Mouse (Mus musculus): ENCODE measurements around the gene Ppp1r2.
A peak's percentile ranks its signal among the peaks of the same experiment; 100 is the strongest.

Ppp1r2 gene

DNA sequence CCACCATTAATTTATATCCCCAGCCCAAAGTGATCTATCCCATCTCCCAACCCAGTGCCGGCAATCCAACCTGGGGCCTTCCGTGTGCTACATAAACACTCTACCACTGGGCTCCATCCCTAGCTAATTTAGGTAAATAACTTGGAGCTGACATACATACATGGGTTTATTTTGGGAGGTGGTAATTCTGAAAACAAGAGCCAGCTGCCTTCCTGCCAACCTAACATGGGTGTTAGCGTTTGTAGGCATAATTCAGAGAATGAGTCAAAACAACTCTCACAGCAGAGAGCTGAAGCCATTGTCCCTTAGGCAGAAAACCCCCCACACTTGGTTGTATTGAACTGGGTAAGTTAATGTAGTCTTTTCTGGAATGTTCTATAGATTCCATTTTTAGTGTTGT lies 12.6 kb upstream of the Ppp1r2 start:
- no peak for DNase-seq

DNA sequence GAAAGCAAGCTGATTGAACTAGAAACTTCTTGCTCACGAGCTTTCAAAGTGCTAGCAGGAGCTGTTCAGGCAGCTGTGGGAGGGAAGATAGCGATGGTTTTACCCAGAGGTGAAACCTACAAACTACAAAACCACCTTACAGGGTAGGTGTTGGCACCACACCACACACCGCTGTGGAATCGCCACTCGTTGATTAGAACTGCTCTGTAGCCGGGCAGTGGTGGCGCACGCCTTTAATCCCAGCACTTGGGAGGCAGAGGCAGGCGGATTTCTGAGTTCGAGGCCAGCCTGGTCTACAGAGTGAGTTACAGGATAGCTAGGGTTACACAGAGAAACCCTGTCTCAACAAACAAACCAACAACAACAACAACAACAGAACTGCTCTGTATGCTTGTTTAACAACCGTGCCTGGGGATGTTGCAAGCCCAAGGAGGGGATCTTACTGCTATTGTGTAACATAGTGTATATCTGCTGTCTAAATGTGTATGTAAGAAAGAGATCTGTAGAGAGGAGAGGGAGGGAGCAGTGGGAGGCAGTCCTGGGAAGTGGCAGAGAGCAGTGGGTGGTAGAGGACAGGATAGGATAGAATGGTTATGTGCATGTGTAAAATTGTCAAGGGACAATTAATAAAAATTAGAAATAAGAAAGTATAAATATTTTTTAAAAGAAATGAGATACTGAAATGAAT lies 11.9 kb upstream of the Ppp1r2 start:
- DNase-seq, result no peak

DNA sequence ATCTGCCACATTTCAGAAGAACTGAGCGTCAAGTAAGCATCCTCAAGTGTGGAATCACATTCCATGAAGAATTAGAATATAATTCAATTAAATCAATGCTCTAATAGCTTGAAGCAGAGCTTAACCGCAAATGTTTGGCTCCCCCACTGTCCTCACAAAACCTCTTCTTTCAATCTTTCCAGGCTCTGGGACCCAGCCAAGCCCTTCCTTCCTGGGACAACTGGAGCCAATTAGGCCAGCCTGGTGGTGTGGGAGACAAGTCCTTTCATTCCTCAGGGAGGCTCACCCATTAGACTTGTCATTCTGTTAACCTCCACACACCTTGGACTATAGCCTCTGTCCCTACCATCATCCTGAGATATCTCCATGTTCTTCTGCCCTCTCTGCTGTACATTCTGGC lies 6.9 kb upstream of the Ppp1r2 start:
- DNase-seq, result peak; percentile 9

DNA sequence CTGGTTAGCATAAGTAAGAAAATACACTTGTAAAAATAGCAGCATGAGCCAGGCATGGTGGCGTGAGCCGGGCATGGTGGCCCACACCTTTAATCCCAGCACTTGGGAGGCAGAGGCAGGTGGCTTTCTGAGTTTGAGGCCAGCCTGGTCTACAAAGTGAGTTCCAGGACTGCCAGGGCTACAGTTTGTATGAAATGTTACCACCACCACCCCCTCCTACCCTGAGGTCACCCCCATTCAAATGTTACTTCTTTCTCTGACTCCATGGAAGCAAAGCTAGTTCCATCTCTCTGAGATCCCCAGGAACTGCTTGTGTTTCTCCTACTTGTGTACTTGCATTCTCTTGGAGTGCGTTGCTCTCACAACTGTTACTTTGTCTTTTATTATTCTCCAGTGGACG lies 5.1 kb upstream of the Ppp1r2 start:
- DNase-seq, result no peak

DNA sequence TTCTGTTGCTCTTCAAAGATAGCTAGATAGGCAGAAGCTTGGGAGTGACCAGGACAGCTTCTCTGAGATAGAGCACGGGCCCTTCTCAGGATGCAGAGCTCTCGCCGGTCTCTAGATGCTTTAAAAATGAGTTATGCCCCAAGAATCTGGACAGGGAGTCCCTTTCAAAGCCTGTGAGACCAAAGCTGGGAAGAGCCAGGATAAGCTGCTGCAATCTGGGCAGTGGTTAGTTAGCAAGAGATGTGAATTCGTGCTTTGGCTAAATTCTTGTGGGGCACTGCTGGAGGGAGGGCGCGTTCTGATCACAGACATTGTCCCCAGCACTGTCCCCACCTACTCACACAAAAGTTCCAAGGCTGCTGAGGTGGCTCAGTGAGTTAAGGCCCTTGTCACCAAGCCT lies 3.5 kb upstream of the Ppp1r2 start:
- DNase-seq, result no peak

DNA sequence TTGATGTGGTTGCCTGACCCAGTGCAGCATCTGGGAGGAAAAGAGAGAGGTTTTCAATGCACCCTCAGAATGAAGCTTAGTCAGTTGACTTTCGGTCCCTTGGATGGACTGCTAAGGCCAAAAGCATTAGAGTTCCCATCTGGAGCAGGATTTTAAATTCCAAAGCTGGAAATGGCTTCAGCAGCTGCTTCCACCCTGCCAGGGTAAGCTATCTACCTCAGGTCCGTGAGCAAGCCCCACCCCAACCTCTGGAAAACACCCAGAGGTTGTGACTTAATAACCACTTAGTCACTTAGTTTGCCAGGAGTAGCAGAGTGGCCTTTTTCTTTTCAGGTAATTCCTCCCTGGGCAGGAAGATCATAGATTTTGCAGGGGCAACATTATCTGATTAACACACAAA lies 3.0 kb upstream of the Ppp1r2 start:
- DNase-seq, result no peak

DNA sequence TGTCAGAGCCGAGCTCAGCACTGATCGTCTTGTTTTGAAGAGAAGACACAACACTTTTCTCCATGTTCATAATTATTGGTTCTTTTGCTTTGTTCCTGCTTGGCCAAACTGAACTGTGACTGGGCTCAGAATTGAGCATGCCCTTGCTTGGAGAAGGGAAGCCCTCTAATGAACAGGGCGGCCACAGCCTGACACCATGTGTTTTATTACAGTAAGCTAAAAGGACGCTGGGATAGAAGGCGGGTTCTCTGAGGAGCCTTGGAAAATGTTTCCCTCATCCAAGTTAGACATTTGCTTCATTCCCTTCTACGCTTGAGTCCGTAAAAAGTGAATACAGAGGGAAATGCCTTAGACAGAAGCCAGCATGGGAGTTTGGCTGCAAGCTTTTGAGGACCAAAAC lies 1.9 kb upstream of the Ppp1r2 start:
- DNase-seq, result no peak

DNA sequence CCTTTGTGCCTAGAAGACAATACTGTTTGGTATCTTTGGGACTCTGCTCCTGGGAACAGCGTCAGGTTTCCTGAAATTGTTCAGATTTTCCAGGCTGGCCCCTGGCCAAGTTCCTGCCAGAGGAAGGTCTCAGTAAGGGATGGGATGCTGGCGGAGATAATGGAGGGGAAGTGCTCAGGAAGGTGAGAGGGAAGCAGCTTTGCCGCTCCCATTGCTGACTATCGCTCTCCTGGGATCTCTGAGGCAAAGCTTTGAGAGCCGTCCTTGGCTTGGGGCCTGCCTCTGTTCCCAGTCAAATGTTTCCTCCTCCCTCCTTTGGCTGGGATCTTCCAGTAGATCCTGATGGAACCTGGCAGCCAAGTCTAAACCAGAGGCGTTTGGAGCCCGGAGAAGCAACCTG lies 1.5 kb upstream of the Ppp1r2 start:
- DNase-seq, result peak; percentile 70

DNA sequence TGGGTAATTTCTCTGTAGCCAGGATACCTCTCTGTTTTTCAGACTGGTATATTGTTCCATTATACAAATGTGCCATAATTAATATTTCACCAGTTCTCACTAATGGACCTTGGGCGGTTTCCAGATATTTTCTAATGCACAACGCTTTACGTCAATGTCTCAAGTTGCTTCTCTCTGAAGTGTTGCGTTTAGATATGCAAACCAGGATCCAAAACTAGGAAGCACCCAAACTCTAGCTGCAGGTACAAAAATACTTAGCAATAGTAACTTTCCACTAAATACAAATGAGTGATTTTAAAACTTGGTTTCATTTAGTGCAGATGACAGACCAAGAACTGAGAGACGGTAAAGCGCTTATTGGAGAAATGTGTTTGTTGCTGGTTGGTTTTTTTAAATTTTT lies 993 bp downstream of the Ppp1r2 start:
- DNase-seq, result no peak

DNA sequence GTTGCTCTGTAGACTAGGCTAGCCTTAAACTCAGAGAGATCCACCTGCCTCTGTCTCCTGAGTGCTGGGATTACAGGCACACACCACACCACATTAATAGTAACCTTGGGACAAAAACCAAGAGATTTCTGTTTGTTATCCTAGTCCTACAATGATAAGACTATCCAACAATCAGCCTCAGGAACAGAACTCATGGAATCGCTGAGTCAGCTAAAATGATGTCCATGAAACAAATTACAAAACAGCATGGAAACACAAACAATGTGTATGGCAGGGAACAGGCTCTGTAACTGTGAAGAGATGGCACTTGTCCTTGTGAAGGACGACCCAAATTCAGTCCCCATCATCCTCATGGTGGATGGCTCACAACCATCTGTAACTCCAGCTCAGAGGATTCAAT lies 8.4 kb downstream of the Ppp1r2 start:
- no peak for DNase-seq

DNA sequence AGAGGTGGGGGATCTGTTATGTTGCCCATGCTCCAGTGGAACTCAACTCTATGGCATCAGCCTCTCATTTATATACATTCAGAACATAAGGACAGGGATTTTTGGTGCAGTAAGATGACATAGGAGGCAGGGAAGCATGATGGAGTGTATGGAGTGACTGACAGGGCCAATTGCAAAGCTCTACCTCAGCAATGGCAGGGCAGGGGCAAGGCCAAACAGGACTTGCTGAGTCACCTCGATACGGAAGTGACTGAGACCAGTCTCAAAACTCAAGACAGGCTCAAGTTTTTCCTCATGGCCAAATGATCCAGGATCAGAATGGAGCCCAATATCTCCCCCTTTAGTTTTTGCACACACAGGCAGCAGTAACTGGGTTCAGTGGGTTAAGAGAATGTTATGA lies 18.9 kb downstream of the Ppp1r2 start:
- DNase-seq, result no peak

DNA sequence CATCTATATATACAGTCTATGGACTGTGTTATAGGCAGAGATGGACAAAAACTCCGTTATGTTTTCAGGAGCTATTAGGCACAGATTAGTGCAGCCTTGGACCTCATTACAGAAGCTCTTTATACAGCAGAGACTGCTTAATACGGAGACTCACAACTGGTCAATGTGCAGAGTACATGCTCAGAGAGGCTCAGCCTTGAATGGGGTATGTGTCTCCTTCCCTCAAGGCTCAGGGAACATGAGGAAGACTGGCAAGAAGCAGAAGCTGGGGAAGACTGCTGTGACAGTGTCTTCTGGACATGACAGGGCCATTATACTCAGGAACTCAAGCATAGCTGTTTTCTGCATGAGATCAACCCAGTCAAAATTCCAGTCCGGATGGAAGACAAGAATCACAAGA lies 19.4 kb downstream of the Ppp1r2 start:
- DNase-seq, result no peak

DNA sequence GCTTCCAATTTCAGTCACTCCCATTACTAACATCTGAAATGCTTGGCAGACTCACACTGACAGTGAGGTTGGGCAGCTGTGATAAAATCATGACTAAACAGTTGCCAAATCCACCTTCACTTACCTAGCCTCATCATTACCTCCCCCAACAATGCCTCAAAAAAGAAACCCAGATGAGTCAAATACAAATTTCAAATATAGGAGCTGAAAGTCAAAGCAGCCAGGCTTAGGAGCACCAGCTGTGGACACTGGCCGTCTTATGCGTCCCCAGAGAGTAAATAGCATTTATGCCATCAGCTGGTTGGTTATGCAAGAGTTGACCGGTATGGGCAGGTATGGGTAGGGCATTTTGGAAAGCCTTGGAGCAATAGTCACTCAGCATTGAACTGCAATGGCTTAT lies 25.7 kb downstream of the Ppp1r2 start:
- DNase-seq, result no peak

DNA sequence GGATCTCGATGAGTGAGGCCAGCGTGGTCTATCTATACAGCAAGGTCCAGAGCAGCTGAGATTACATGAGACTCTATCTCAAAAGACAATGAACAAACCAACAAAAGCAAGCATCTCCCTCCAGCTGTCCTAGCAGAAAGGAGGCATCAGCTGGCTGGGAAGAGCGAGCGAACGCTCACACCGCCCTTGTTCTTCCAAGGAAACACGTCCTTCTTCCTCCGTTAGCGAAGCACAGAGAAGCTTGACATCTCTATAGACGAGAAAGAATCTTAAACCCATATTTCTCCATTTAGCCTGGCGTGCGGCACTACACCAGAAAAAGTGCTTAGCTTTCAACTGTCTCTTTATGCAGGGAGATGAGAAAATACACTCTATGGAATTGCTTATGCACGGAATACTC lies 26.4 kb downstream of the Ppp1r2 start:
- no peak for DNase-seq

DNA sequence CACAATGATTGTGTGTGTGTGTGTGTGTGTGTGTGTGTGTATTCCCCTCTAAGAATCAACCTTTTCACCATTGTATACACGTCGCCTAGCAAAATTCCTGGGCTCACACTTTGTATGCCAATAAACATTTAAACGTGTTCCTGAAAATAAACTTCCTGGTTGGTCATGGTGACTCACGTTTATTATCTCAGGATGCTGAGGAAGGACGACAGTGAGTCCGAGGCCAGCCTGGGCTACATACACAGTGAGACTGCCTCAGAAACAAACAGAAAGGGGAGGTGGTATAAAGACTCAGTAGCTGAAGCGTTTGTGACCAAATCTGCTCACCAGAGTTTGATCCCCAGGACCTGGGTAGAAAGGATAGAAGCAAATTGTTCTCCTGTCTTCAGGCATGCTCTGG lies 27.6 kb downstream of the Ppp1r2 start:
- DNase-seq, result no peak

DNA sequence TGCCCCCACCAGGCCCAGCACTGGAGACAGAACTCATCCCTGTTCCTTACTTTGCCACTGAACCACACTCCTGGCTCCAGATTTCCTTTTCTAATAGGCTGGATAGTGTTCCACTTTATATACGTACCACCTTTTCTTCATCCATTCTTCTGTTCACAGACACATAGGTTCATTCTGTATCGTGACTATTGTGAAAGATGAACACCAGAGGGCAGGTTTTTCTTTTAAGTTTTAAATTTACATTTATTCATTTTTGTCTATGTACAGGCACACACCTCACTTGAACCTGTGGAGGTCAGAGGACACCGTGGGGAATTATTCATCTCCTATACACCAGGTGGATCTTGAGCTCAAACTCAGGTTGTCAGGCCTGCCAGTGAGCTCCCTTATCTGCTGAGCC lies 31.0 kb downstream of the Ppp1r2 start:
- no peak for DNase-seq

DNA sequence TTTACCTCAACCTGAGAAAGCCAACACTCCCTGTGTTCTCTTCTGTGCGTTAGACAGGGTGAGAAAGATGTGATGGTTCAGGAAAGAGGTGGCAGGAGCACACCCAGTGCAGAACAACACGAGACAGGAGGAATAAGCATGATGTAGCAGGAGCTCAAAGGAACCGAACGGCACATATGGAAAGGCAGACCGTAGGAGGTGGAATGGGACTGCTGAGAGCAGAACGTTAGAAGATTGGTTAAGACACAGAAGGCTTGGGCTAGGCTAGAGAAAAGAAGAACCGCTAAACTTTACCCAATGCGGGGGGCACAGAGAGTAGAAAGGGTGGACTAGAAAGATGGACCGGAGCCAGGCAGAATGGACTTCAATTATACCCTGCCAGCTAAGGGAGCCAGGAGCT lies 33.6 kb downstream of the Ppp1r2 start:
- no peak for DNase-seq

DNA sequence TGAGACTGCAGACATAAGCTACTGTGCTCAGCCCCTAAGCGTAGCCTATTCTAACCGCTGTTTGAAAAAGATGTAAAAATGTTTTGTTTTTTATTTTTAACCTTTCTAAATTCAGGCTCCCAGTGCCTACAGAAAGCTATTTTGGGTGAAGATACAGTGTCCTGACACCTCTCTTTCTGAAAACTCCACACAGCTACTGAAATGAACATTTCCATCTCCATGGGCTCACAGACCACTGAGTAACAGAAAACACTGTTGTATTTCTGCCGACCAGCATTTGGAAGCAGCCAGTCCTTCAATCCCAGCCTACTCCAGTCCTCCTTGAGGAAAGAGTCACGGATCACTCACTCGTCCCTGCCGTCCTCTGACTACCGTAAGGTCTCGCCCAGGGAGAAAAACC lies 34.5 kb downstream of the Ppp1r2 start:
- DNase-seq, result no peak

DNA sequence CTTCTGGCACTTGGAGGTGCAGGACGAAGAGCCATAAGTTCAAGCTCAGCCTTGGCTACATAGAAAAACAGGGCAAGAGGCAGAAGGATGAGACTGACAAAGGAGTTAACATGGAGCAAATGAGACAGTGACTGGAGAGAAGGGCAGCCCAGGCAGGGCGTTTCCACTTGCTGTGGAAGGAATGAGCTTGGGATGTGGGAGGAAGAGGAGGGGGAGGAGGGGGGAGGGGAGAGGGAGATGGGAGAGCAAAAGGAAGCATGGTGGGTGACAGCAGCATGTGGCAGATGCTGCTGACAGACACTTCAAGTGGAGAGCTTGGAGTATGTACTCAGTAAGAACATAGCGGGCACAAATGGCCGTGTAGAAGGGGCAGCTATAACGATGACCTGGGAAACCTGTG lies 36.8 kb downstream of the Ppp1r2 start:
- DNase-seq, result no peak

DNA sequence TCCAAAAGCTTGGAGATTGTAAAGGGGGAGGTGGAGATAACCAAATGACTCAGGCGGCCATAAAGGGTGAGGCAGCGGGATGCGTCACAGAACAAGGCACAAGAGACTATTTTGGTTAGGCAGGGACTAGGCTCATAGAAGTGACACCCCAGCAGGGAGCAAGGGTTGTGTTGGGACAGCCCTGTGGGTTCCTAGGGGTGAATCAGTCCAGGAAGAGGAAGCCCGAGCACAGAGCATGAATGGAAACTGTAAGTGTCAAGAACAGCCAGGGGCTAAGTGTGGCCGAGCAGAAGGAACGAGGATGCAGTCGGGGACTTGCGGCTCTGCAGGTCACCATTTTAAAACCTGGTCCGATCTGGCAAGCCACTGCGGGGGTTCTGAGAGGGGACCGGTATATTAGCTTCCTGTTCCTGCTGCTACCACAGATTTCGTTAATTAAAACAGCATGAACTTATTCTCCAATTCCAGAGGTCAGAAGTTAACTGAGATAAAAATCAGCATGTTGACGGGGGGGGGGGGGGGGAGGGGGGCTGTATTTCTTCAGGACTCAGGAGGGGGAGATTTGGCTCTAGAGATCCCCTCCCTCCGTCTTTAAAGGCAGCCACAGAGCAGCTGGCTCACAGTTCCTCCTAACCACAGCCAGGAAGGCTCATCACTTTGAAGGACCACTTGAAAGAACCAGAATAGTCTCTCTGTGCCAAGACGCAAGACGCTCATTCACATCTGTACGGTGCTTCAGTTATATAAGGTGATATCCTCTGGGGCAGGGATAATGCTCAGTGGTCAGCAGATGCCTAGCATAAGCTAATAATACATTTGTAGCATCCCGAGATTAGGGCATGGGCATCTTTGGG lies 39.4 kb downstream of the Ppp1r2 start:
- DNase-seq, result no peak

DNA sequence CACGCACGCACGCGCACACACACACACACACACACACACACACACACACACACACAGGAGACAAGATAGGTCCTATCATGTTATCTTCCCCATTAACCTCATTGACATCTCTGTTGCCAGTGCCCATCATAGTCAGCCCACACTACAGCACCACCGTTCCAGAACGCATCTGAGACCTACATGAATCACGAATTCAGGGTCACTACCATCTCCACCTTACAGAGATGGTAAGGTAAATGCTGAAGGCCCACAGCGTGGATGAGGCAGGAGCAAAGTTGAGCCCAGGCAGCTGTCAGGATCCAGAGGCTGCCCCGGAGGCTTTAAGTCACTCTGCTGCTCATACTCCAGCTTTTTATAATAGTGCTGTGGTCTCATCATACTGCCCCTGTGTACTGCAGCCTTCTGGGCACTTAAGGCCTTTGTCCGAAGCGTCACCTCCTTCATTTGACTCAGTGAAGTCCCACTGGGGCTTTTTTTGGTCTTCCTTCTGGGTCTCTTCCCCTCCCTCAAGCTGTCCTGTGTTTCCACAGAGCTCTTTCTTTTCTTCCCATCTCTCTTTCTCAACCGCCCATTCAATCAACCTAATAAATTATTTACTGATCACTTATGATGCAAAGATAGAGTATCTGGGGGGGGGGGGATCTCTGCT lies 40.1 kb downstream of the Ppp1r2 start:
- DNase-seq, result no peak

DNA sequence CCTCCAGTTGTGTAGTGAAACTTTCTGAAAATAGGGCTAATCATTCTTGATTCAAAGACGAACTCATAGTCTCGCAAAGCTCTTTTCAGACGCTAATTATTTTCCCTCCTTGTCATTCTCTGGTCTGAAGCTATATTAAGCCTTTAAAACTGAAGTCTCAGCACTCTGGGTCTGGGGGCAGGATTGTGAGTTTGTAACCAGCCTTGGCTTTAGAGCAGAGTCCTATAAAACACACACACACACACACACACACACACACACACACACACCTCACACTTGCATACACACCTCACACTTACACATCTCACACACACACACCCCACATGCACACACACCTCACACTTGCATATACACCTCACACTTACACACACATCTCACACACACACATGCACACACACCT lies 40.7 kb downstream of the Ppp1r2 start:
- no peak for DNase-seq

DNA sequence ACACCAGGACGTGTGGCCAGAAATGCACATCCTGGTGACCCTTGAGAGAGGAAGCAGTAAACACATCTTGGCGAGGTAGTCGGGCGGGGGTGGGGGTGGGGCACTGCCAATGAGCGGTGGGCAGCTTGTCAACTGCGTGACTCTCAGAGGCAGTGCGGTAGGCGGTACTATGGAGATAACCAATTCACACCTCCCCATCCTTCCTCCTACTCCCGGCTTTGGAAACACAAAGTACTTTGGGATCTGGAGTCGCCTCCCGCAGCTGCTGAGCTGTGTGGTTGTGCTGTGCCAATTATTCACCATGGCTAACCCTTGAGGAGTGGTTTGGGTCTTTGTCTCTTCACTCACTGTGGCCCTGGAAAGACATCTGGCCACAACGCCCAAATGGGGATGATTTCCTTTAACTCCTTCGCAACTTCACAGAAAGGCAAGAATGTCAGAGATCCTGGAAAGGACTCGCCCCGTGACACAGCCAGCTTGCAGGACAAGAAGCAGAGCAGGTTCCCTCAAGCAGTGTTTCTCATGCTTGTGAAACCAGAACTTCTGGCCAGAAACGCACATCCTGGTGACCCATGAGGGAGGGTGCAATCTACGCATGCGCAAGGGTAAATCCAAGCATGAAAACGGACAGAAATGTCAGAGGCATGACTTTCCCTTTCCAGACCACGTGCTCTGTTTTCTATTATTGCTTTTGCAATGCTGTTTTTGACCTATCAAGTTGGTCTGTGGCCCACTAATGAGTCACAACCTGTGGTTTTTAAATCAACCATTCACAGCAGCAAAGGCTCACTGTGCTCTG lies 41.3 kb downstream of the Ppp1r2 start:
- DNase-seq, result no peak

DNA sequence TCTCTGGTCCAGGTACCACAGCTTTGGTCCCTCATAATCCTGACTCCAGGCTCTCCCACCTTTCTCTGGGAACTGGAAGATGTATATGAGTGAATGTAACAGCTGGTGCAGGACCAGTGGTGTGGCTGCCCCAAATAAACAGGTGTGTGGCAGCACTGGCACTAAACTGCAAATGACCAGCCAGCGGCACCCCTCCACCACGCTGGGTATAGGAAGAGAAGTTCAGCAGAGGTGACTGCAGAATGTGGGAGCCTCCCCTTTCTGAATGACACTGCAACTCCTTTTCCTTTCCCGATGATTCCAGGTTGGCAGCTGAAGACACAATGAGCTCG lies 41.9 kb downstream of the Ppp1r2 start:
- no peak for DNase-seq
